Mouse (Mus musculus) intestine, embryonic 15.5 days (tissue): ENCODE measurements around the gene Slc51b. TPM values are rescaled to one million over a fixed set of nuclear protein-coding genes. Genes with fewer than 3 reads are reported as not detected.

ENCODE experiments used
- polyA plus RNA-seq: library from polyadenylated mRNA; unstranded; fragments of >200 nt; fragmentation: Nextera tagmentation; extraction: Ambion mirVana; gene quantifications from 2 replicates; pipeline ENCODE4 v1.2.1, GENCODE M21; 2015

Slc51b gene
- polyA plus RNA-seq, 1 experiment from 2014 or later: 7.4 TPM

Other genes starting within 250 kb of the Slc51b start
- 9.4 and 9.7 TPM in 2 replicates for gene Parp16, start 227.6 kb downstream of the Slc51b start, polyA plus RNA-seq
- 1.5 and 1.8 TPM in 2 replicates for gene Cilp, start 157.8 kb downstream of the Slc51b start, polyA plus RNA-seq
- gene Clpx, start 128.7 kb downstream of the Slc51b start, polyA plus RNA-seq: 45.8 and 48.5 TPM in 2 replicates
- gene Pdcd7, start 76.9 kb downstream of the Slc51b start, polyA plus RNA-seq: 8.7 TPM in 2 replicates
- 0.21 and 0.40 TPM in 2 replicates for gene Ubap1l, start 61.9 kb downstream of the Slc51b start, polyA plus RNA-seq
- 2.5 and 2.6 TPM in 2 replicates for gene Kbtbd13, start 31.3 kb downstream of the Slc51b start, polyA plus RNA-seq
- gene Rasl12, start 24.4 kb downstream of the Slc51b start, polyA plus RNA-seq: 4.2 and 4.7 TPM in 2 replicates
- gene Mtfmt, start 12.8 kb upstream of the Slc51b start, polyA plus RNA-seq: 18.6 and 22.1 TPM in 2 replicates
- 90.2 and 102 TPM in 2 replicates for gene Spg21, start 38.0 kb upstream of the Slc51b start, polyA plus RNA-seq
- not detected in 2 replicates for gene Ankdd1a, start 97.2 kb upstream of the Slc51b start, polyA plus RNA-seq
- gene Plekho2, start 157.1 kb upstream of the Slc51b start, polyA plus RNA-seq: 11.0 and 11.2 TPM in 2 replicates
- 9.1 and 9.6 TPM in 2 replicates for gene Pif1, start 164.2 kb upstream of the Slc51b start, polyA plus RNA-seq
- 18.9 and 19.6 TPM in 2 replicates for gene Rbpms2, start 206.7 kb upstream of the Slc51b start, polyA plus RNA-seq
- 196 and 203 TPM in 2 replicates for gene Oaz2, start 245.0 kb upstream of the Slc51b start, polyA plus RNA-seq